ENCODE assay signal across 28 mouse cellular contexts in genomic region chr8:37347149-37347548, GRCm38 (mm10).
"Had no signal": no experiment of that assay in that cellular context is flagged by ENCODE, and none has a peak within 500 bp of the region (broad histone marks: within the 10 kb centered on the region; RNA-seq: fewer than 3 reads in every experiment).

No protein-coding gene starts in this region.

- DNase-seq: gastrocnemius, postnatal 10 days; gastrocnemius, postnatal 25 days; heart, adult 18-20 months; heart, postnatal 10 days; heart, postnatal 4 days; kidney, adult 18-20 months; kidney, adult 8-10 months; kidney, postnatal 10 days; kidney, postnatal 25 days; kidney, postnatal 4 days; liver; liver, embryonic 13.5 days; liver, postnatal 0 days had no signal

- H3K9me3 ChIP-seq: heart, embryonic 10.5 days; heart, embryonic 12.5 days; hindbrain, embryonic 10.5 days; hindbrain, embryonic 12.5 days; intestine, embryonic 15.5 days; limb, embryonic 10.5 days; limb, embryonic 12.5 days; liver, embryonic 13.5 days; liver, embryonic 15.5 days had no signal

- H3K4me3 ChIP-seq: heart, embryonic 10.5 days; heart, embryonic 12.5 days; hindbrain, embryonic 10.5 days; hindbrain, embryonic 12.5 days; intestine, embryonic 15.5 days; layer of hippocampus, adult 2 months; left cerebral cortex, adult 2 months; limb, embryonic 10.5 days; limb, embryonic 12.5 days; liver, embryonic 13.5 days; liver, embryonic 15.5 days had no signal

- H3K4me2 ChIP-seq: heart, embryonic 12.5 days; hindbrain, embryonic 12.5 days; hindbrain, embryonic 14.5 days; intestine, embryonic 15.5 days; limb, embryonic 12.5 days; liver, embryonic 11.5 days; liver, embryonic 13.5 days; liver, embryonic 15.5 days had no signal

- H3K9ac ChIP-seq: heart, embryonic 12.5 days; hindbrain, embryonic 12.5 days; hindbrain, embryonic 14.5 days; intestine, embryonic 15.5 days; limb, embryonic 12.5 days; liver, embryonic 13.5 days; liver, embryonic 15.5 days; liver, postnatal 0 days had no signal

- H3K4me1 ChIP-seq: heart, embryonic 10.5 days; heart, embryonic 12.5 days; hindbrain, embryonic 10.5 days; hindbrain, embryonic 12.5 days; intestine, embryonic 15.5 days; limb, embryonic 10.5 days; limb, embryonic 12.5 days; liver, embryonic 13.5 days; liver, embryonic 15.5 days had no signal

- ATAC-seq: hindbrain, embryonic 16.5 days; inflammation-experienced regulatory T-cells, adult 6 months; intestine, embryonic 15.5 days; intestine, postnatal 0 days; liver, postnatal 0 days had no signal

- H3K27me3 ChIP-seq: heart, embryonic 12.5 days; hindbrain, embryonic 12.5 days; intestine, embryonic 15.5 days; limb, embryonic 12.5 days; liver, embryonic 13.5 days; liver, embryonic 15.5 days had no signal

- H3K27ac ChIP-seq: heart, embryonic 10.5 days; hindbrain, embryonic 10.5 days; hindbrain, embryonic 12.5 days; hindbrain, embryonic 14.5 days; intestine, embryonic 15.5 days; layer of hippocampus, adult 2 months; left cerebral cortex, adult 2 months; limb, embryonic 10.5 days; limb, embryonic 12.5 days; liver, embryonic 13.5 days; liver, embryonic 15.5 days had no signal

- H3K36me3 ChIP-seq: heart, embryonic 10.5 days; heart, embryonic 12.5 days; hindbrain, embryonic 10.5 days; hindbrain, embryonic 12.5 days; intestine, embryonic 15.5 days; limb, embryonic 10.5 days; limb, embryonic 12.5 days; liver, embryonic 13.5 days; liver, embryonic 15.5 days had no signal
